Mouse (Mus musculus) erythroblast, embryonic 14.5 days (primary cell): ENCODE data around the gene Adam12.

Experiments used
- GATA1 ChIP-seq: IDR thresholded peaks from 2 replicates; pipeline ENCODE4 v1.6.1; 2012; ENCODE audit warnings: low read length, inconsistent platforms, mixed read lengths
- TAL1 ChIP-seq: IDR thresholded peaks from 3 replicates; pipeline ENCODE4 v1.6.1; 2012; ENCODE audit warnings: low read length, inconsistent platforms, mixed read lengths

DNA sequence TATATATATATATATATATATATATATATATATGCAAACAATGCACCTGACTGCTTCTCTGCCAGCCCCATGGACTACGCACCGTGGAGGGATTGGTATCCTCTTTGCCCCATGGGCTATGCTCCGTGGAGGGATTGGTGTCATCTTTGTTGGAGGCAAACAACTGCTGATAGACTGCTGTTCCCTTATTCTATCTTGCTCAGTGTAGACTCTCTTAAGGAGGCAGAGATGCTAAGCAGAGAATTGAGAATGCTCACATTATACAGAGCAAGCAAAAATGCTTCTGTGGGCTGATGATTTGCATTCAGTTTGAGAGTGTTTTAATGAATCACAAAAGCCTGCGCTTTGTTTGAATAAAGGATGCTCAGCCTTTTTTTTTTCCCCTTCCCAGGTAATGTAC, 368.3 kb downstream of the Adam12 start:
- TF ChIP-seq GATA1 (no peak), TAL1 (no peak)
